Mouse (Mus musculus) CH12.LX (cell line): ENCODE results near the gene Ina. TPM values are rescaled to one million over a fixed set of nuclear protein-coding genes. Genes with fewer than 3 reads are reported as not detected.

Experiments used
- DNase-seq: peaks from one replicate; pipeline ENCODE4 v3.0.0-alpha.2; 2013; ENCODE audit errors: extremely low read depth
- H3K27ac ChIP-seq: 2 replicates; pipeline ENCODE4 v1.5.1; 2012; ENCODE audit warnings: low read depth, mild to moderate bottlenecking, control low read depth, moderate library complexity; ENCODE audit not compliant: insufficient read depth
- H3K27me3 ChIP-seq: replicated peaks from 2 replicates; pipeline ENCODE3; 2012; ENCODE audit warnings: inconsistent platforms
- H3K36me3 ChIP-seq, 2 experiments: replicated peaks in 1 of 2; 2 replicates each; pipeline versions ENCODE3 to v1.6.1; 2012; ENCODE audit warnings: inconsistent platforms in 1 of 2, low read length in 1 of 2, mild to moderate bottlenecking in 1 of 2, mixed read lengths in 1 of 2, moderate library complexity in 1 of 2; ENCODE audit not compliant: control insufficient read depth in 1 of 2, insufficient read depth in 1 of 2
- H3K4me1 ChIP-seq, 2 experiments: 2 replicates each; pipeline ENCODE4 v1.6.1; 2012; ENCODE audit warnings: inconsistent platforms in 1 of 2, moderate library complexity in 1 of 2; ENCODE audit not compliant: insufficient read depth in 2 of 2, control insufficient read depth in 1 of 2
- H3K4me2 ChIP-seq: 2 replicates; pipeline ENCODE4 v1.6.1; 2012; ENCODE audit warnings: low read depth, mild to moderate bottlenecking, control low read depth; ENCODE audit not compliant: poor library complexity, insufficient read depth, severe bottlenecking
- H3K4me3 ChIP-seq, 3 experiments: fragments of 150-350 bp in 1 of 3; sonication (generic) in 1 of 3; replicated peaks in 1 of 3; 2 replicates each; pipeline versions ENCODE3 to v1.5.1; 2011 to 2012; ENCODE audit warnings: low read depth in 2 of 3, low read length in 2 of 3, mild to moderate bottlenecking in 2 of 3, moderate library complexity in 2 of 3, control low read depth in 1 of 3, improper control_type of control experiment in 1 of 3, inconsistent platforms in 1 of 3, mixed read lengths in 1 of 3; ENCODE audit not compliant: poor library complexity in 1 of 3
- H3K79me2 ChIP-seq: replicated peaks from 2 replicates; pipeline ENCODE4 v1.6.1; 2012; ENCODE audit warnings: mild to moderate bottlenecking, moderate library complexity; ENCODE audit not compliant: control insufficient read depth, poor library complexity, insufficient read depth, severe bottlenecking; ENCODE audit errors: extremely low read depth
- H3K9ac ChIP-seq: 2 replicates; pipeline ENCODE4 v1.6.1; 2012; ENCODE audit warnings: low read depth, mild to moderate bottlenecking, control low read depth, moderate library complexity; ENCODE audit not compliant: insufficient read depth
- H3K9me3 ChIP-seq: replicated peaks from 2 replicates; pipeline ENCODE3; 2012; ENCODE audit warnings: low read length, inconsistent platforms, mixed read lengths
- CHD1 ChIP-seq: IDR thresholded peaks from 2 replicates; pipeline ENCODE4 v1.6.1; 2012; ENCODE audit warnings: low read depth, low read length, improper control_type of control experiment, inconsistent platforms
- E2F4 ChIP-seq: IDR thresholded peaks from 2 replicates; pipeline ENCODE4 v1.6.1; 2011; ENCODE audit warnings: low read depth, low read length, improper control_type of control experiment; ENCODE audit not compliant: insufficient replicate concordance
- EP300 ChIP-seq: IDR thresholded peaks from 2 replicates; pipeline ENCODE4 v1.6.1; 2011; ENCODE audit warnings: low read length, improper control_type of control experiment
- GABPA ChIP-seq: IDR thresholded peaks from 2 replicates; pipeline ENCODE4 v1.6.1; 2012; ENCODE audit warnings: low read depth, low read length, improper control_type of control experiment, inconsistent platforms; ENCODE audit not compliant: insufficient replicate concordance
- HCFC1 ChIP-seq: IDR thresholded peaks from 2 replicates; pipeline ENCODE4 v1.6.1; 2012; ENCODE audit warnings: low read depth, mild to moderate bottlenecking, inconsistent platforms, low read length, improper control_type of control experiment
- IRF4 ChIP-seq: IDR thresholded peaks from 2 replicates; pipeline ENCODE4 v1.6.1; 2014; ENCODE audit warnings: low read depth, mild to moderate bottlenecking, inconsistent platforms, low read length, improper control_type of control experiment
- JUND ChIP-seq: conservative IDR thresholded peaks from 2 replicates; pipeline ENCODE4 v1.6.1; 2011; ENCODE audit warnings: low read depth, low read length, improper control_type of control experiment
- KAT2A ChIP-seq: IDR thresholded peaks from 2 replicates; pipeline ENCODE4 v1.6.1; 2012; ENCODE audit warnings: low read length, improper control_type of control experiment, inconsistent platforms; ENCODE audit not compliant: insufficient replicate concordance
- MEF2A ChIP-seq: IDR thresholded peaks from 2 replicates; pipeline ENCODE4 v1.6.1; 2014; ENCODE audit warnings: low read depth, mild to moderate bottlenecking, inconsistent platforms, low read length, improper control_type of control experiment, borderline replicate concordance
- MYC ChIP-seq: IDR thresholded peaks from 2 replicates; pipeline ENCODE4 v1.6.1; 2011; ENCODE audit warnings: low read depth, mild to moderate bottlenecking, improper control_type of control experiment, low read length
- NELFE ChIP-seq: IDR thresholded peaks from 2 replicates; pipeline ENCODE4 v1.6.1; 2011; ENCODE audit warnings: low read depth, low read length, improper control_type of control experiment
- NRF1 ChIP-seq: IDR thresholded peaks from 2 replicates; pipeline ENCODE4 v1.6.1; 2014; ENCODE audit warnings: low read depth, mild to moderate bottlenecking, inconsistent platforms, low read length, improper control_type of control experiment, moderate library complexity
- POLR2AphosphoS2 ChIP-seq: IDR thresholded peaks from 2 replicates; pipeline ENCODE4 v1.6.1; 2011; ENCODE audit warnings: low read depth, low read length, improper control_type of control experiment
- RAD21 ChIP-seq: IDR thresholded peaks from 2 replicates; pipeline ENCODE4 v1.6.1; 2011; ENCODE audit warnings: low read depth, mild to moderate bottlenecking, low read length, improper control_type of control experiment, moderate library complexity
- TCF12 ChIP-seq: IDR thresholded peaks from 2 replicates; pipeline ENCODE4 v1.6.1; 2014; ENCODE audit warnings: low read depth, mild to moderate bottlenecking, inconsistent platforms, low read length, improper control_type of control experiment
- UBTF ChIP-seq: IDR thresholded peaks from 2 replicates; pipeline ENCODE4 v1.6.1; 2012; ENCODE audit warnings: low read depth, mild to moderate bottlenecking, inconsistent platforms, low read length, improper control_type of control experiment, moderate library complexity
- USF1 ChIP-seq: IDR thresholded peaks from 2 replicates; pipeline ENCODE4 v1.6.1; 2014; ENCODE audit warnings: low read depth, mild to moderate bottlenecking, inconsistent platforms, low read length, improper control_type of control experiment
- ZC3H11A ChIP-seq: IDR thresholded peaks from 2 replicates; pipeline ENCODE4 v1.6.1; 2012; ENCODE audit warnings: low read depth, mild to moderate bottlenecking, inconsistent platforms, low read length, improper control_type of control experiment
- ZMIZ1 ChIP-seq: IDR thresholded peaks from 2 replicates; pipeline ENCODE4 v1.6.1; 2012; ENCODE audit warnings: low read depth, mild to moderate bottlenecking, inconsistent platforms, low read length, improper control_type of control experiment
- dilution Hi-C: fragments of 300-500 bp; cut with MboI; formaldehyde crosslinking; loops from 2 replicates; pipeline ENCODE4 v1.14.3; 2020; ENCODE audit warnings: low sequenced_read_pairs; ENCODE audit not compliant: extremely low pct_unique_long_range_greater_than_20kb, extremely low pct_ligation_motif_present
- in situ Hi-C: fragments of 300-500 bp; cut with MboI; formaldehyde crosslinking; loops from 3 replicates; pipeline ENCODE4 v1.14.3; 2019; ENCODE audit warnings: low sequenced_read_pairs, low pct_ligation_motif_present, low pct_unique_long_range_greater_than_20kb, mixed read lengths
- polyA plus RNA-seq: library from polyadenylated mRNA; unstranded; fragments of >175 nt; gene quantifications from 2 replicates; pipeline ENCODE4 v1.2.1, GENCODE M21; 2012; ENCODE audit warnings: low read depth; ENCODE audit not compliant: insufficient read length
- total RNA-seq, 2 experiments: library from RNA; depleted of rRNA; stranded (reverse); fragments of 300-350 nt in 1 of 2; fragments of >200 nt in 1 of 2; gene quantifications; 2 replicates each; pipeline ENCODE4 v1.2.3; 2012 to 2014

Gene Ina
- total and polyA plus RNA-seq, 3 experiments, result not detected

- H3K79me2 ChIP-seq, result no peaks in the 10 kb centered on the region
- H3K27ac ChIP-seq, result no peak overlapping the region
- no peak overlapping the region for H3K9ac ChIP-seq
- peaks cover 2 to 32% of the 10 kb centered on the region in 2 experiments; a peak in 2 of 4 replicates for H3K4me1 ChIP-seq
- no peaks in the 10 kb centered on the region for H3K27me3 ChIP-seq
- peaks cover 3% of the 10 kb centered on the region for H3K9me3 ChIP-seq
- in situ Hi-C loops, result no loop called here
- dilution Hi-C loops, result no loop called here
- no peak for DNase-seq
- H3K4me3 ChIP-seq, result no peak overlapping the region
- no peaks in the 10 kb centered on the region for H3K36me3 ChIP-seq
- no peak overlapping the region for H3K4me2 ChIP-seq
- TF ChIP-seq NELFE (no peak), MEF2A (no peak), UBTF (no peak)
These were observed 48.2 kb upstream of the Ina start for GRCm38 (mm10) chr19:46966330-46966729.

- no peaks in the 10 kb centered on the region for H3K27me3 ChIP-seq
- H3K9ac ChIP-seq, result no peak overlapping the region
- dilution Hi-C loops, result no loop called here
- in situ Hi-C loops, result no loop called here
- no peak for DNase-seq
- H3K4me1 ChIP-seq, result peaks cover 2 to 27% of the 10 kb centered on the region in 2 experiments; a peak in 2 of 4 replicates
- H3K4me2 ChIP-seq, result no peak overlapping the region
- TF ChIP-seq CHD1 (no peak), JUND (no peak), ZC3H11A (no peak), KAT2A (no peak), NRF1 (no peak), E2F4 (no peak), EP300 (no peak), TCF12 (no peak), IRF4 (no peak), ZMIZ1 (no peak), UBTF (no peak), USF1 (no peak), GABPA (no peak), HCFC1 (no peak), MYC (no peak), POLR2AphosphoS2 (no peak), RAD21 (no peak)
- no peak overlapping the region for H3K4me3 ChIP-seq
- peaks cover 3% of the 10 kb centered on the region for H3K9me3 ChIP-seq
- no peaks in the 10 kb centered on the region for H3K79me2 ChIP-seq
- no peaks in the 10 kb centered on the region for H3K36me3 ChIP-seq
- no peak overlapping the region for H3K27ac ChIP-seq
These were observed 46.6 kb upstream of the Ina start for GRCm38 (mm10) chr19:46967861-46968260.
